Mouse (Mus musculus) left cerebral cortex, postnatal 4 days (tissue): ENCODE data around the gene Rras2. TPM values are rescaled to one million over a fixed set of nuclear protein-coding genes. Genes with fewer than 3 reads are reported as not detected.

Experiments used
- DNase-seq: peaks from one replicate; pipeline ENCODE4 v3.0.0-alpha.2; 2022
- intact Hi-C: fragments of 180-260 bp; cut with DNase I; formaldehyde crosslinking; loops from one replicate; pipeline ENCODE4 v1.15.1; 2025
- total RNA-seq, 2 experiments: library from RNA; stranded (reverse); gene quantifications; 2 replicates each; pipeline ENCODE4 v1.2.3; 2021

The Rras2 gene
- total RNA-seq, 2 experiments from 2014 or later = 71.3 to 74.0 TPM

DNA sequence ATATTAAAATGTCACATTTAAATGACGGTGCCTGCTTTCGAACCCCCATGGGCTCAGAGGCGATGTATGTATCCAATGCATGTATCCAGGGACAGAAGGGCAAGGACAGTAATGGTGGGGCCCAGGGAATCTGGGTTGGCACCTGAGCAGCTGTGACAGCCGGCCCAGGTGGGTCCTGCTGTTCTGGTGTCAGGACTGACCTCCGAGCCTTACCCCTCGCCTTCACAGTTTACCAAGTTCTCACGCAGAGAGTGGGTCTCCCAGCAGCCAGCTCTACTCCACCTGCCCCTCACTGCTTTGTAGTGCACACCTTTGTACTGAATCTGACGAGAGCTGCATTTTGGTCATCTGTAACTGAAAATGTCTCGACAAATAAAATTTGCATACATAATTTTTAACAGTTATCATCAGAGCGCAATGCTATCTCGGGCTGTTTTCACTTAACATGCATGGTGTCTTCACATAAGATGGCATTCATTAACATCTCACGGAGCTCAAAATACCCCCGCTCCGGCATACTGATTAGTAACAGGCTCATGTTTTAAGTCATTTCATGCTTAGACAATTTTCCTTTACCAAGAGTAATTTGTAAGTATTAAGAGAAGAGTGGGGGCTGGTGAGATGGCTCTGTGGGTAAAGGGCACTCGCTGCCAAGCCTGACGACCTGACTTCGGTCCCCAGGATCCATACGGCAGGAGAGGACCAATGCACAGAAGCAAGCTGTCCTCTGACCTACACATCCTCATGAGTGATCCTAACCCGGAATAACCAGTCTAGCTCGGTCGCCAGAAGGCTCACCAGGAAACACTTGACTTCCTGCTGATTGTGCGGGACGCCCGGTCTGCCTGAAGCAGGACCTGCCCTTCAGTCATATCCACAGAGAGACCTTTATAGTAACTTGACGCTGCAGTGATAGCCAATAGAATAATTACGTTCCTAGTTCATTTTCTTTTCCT is 74.3 kb downstream of the Rras2 start:
- intact Hi-C loops = no loop called here
- no peak for DNase-seq

DNA sequence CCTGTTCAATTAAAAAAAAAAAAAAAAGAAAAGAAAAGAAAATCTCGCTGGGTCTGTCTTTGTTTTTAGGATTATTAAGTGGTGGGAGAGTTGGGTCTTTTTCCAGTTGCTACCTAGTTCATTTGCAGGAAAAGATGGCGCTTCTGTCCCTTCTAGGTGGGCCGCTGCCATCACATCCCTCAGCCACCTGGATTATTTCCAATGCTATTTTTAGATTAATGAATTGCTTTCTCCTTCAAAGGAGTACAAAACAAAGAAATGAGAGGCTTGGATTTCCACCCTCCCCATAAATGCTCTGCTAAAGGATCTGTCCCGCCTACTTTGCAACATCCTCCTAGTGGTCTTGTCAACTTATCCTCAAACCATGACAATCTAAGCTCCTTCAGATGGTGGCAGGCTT is 76.2 kb downstream of the Rras2 start:
- DNase-seq = no peak
- intact Hi-C loops = no loop called here

DNA sequence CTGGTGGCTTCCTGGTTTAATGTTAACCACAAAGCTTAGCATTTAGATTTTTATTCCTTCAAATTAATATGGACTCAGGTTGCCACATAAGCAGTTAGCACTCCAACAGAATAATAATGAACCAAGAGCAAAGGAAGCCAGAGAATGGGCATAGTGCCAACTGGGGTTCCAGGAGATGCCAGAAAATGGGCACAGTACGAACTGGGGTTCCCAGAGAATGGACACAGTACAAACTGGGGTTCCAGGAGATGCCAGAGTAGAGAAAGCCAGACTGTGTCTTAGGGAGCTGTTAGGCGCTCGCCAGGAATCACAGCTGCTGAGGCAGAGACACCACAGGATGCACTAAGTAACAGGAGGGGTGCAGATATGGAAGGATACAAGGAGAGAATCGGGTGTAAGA is 80.3 kb downstream of the Rras2 start:
- no peak for DNase-seq
- intact Hi-C loops = no loop called here

DNA sequence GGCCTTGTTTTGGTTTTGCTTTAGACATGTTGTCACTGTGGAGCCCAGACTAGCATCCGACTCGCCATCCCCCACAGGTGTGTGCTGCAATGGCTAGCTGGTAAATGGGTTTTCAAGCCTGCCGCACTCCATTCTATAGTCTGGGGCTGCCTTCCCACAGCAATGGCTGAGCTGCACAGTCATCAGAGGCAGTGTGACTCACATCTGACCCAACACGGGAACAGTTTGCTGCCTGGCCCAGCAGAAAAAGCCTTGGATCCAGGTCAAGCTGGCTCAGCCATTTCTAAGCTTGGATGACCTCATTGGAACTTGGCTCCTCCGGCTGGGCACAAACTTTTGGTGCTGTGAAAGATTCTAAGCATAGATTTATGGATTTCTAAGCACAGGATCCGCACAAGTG is 88.0 kb downstream of the Rras2 start:
- intact Hi-C loops = no loop called here
- peak; percentile 46 for DNase-seq

DNA sequence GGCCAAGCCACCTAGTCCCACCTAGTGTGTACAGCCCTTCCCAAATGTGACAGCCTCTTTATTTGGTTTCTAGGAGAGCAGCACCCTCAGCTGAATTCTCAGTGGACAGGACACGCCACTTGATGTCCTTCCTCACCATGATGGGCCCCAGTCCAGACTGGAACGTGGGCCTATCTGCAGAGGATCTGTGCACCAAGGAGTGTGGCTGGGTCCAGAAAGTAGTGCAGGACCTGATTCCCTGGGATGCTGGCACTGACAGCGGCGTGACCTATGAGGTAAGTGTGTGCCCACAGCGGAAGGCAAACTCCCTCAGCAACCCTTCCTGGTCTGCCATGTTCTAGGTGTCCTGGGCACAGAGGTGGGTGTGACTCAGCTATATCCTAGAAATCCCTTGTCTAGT is 88.8 kb downstream of the Rras2 start:
- intact Hi-C loops = no loop called here
- DNase-seq = no peak

DNA sequence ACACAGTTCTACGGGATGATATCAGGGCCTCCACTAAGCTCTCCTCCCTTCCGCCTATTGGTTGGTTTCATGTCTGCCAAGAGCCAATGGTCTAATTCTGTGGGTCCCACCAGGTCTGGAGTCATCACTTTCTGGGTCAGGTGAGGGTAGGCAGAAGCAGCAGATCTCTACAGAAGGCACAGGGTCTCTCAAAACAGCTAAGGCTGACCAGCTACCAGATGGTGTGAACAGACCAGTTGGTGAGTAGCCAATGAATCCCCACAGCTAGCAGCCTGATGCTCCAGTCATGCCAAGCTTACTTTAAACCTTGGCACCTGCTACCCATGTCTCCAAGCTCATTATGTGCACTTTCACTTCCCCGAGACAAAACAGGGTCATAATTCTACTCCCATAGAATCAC is 90.2 kb downstream of the Rras2 start:
- intact Hi-C loops = no loop called here
- DNase-seq = peak; percentile 76

DNA sequence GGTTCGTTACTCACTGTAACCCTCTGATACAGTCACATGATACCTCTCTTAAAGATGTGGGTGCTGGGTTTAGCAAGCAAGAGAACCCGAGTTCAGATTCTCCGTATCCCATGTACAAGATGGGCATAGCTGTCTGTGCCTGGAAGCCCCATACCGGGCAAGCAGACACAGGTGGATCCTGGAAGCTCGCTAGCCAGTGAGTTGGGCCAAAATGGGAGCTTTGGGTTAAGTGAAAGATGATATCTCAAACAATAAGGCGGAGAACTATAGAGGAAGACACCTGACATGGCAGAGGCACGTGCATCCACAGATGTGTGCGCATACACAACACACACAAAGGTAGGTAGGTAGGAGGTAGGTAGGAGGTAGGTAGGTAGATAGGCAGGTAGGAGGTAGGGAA is 90.7 kb downstream of the Rras2 start:
- intact Hi-C loops = no loop called here
- no peak for DNase-seq

DNA sequence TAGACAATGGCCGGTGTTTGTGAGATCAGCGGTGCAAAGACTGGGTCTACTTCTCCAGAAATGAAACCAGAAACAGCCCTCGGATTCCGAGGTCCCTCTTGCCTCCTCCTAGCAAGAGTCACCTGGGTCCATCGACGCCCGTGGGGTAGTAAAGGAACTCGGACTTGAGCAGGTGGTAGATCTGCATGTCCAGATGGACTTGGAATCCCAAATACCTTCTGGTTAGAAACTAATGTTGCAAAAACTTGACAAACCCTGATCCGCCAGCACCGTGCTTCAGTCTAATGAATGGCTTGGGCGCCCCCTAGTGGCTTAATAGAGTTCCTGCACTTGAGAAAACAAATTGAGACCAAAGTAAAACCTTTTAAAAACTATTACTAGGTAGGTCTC is 96.9 kb downstream of the Rras2 start:
- intact Hi-C loops = loop anchor here (2.0 kb wide), 2 partner anchors 412 to 642 kb away; no protein-coding TSS in a partner anchor
- peak; percentile 79 for DNase-seq

DNA sequence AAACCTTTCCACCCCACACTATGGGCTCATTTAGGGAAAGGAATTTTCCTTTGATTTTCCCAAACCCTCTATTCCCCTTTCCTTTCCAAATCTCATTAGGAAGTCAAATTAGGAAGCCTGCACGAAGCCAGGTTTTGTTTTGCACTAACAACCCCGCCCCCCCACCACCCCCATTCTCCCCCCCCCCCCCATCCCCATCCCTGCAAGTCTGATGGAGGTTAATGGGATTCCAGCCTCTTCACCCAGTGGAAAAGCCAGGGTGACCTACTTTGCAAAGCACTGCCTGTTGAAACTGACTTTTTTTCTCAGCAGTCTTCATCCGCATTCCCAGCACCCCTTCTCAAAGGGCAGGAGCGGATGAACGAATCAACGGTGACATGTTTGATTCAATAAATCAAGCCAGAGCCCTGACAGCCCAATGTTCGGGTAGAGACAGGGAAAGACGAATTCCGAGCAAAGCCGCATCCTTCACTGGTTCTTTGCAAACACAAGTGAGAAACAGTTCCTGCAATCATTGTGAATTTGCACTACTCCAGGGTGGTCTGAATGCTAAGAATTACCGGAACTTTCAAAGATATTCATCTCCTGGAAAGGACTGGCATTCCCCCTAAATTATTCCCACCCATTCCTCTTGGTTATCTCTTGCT is 97.4 kb downstream of the Rras2 start:
- intact Hi-C loops = loop anchor here (2.0 kb wide), 2 partner anchors 411 to 641 kb away; no protein-coding TSS in a partner anchor
- DNase-seq = no peak

DNA sequence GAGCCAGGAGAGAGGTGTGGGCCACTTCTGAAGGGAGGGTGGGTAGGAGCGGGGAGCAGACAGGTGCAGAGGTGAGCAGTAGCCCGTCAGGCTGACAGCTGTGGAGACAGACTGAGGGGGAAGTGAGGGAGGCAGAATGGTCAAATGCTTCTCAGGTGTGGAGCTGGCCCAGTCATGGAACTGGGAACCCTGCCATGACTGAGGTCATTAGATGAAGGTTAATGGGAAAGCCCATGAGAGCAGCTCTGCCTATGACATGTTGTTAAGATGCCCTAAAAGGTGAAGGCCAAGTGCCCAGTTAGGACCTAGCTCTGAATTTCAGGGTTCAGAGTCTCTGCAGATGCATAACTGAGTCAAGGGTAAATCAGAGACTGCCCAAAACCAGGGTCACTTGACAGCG is 98.7 kb downstream of the Rras2 start:
- intact Hi-C loops = no loop called here
- no peak for DNase-seq

DNA sequence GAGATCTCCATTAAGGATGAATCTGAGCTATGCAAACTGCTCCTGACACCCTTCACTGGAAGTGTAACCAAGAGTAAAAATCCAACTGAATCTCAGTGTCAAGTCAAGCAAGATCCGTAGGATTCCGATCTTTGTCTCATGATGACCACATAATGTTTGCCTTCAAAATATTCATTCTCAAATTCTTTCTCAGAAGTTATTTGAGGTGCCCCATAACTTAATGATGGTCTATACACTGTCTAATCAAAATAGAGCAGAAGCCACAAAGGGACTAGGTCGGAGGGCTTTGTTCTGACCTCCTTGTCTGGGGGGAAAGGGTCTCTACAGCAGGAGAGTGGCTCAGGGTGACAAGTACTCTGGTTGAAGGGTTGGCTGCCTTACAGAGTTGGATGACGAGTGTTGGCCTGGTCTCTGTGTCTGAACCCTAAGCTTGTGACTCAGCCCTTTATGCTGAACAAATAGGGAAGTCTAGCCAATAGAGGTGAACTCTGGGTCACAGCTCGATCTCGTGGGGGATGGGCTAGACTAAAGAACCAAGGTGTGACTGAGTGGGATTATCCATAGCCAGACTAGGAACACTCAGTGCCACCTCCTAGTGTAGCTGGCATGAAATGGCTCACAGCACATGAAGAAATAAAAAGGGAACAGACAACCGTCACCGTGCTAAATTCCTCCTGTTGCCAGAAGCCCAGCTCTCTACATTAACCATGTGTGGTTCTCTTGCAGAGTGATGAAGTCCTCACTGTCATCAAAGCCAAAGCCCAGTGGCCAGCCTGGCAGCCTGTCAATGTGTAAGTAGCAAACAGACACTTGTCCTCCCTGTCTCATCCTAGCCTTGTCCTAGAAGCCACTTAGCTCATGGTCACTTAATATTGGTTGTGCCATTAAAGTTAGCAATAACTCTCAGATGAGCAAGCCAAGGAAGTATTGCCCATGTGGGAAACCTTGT is 101.3 kb downstream of the Rras2 start:
- intact Hi-C loops = loop anchor here (2.0 kb wide), 1 partner anchor 257 kb away; no protein-coding TSS in a partner anchor
- no peak for DNase-seq

DNA sequence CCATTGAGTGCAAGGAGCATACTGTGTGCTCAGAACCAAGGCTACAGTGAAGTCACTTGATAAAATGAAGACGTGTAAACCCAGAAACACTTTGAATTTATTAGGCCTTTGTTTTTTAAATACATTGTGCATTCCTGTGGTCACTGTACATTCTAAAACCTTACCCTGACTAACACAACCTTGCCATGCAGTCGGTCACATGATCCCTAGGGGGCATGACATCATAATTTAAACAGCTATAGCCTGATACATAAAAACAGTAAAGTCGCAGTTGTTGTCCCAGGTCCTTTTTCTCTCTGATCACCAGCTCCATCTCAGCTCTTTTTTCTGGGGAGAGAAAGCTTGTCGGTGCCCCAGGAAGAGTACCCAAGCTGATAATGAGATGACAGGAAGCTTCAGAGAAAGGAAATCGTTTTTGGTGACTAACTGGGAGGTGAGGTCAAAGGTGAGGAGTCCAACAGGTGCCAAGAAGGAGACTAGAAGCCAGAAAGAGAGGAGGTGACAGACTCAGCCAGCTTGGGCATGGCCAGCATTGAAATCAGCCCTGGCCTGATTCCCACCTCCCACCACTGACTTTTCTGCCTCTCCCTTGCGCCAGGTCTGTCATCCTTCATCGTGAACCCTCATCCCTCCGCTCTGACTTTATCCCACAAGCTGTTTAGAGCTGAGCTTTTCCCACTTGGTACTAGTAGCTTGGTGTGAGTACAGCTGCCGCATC is 105.7 kb downstream of the Rras2 start:
- intact Hi-C loops = no loop called here
- DNase-seq = no peak

DNA sequence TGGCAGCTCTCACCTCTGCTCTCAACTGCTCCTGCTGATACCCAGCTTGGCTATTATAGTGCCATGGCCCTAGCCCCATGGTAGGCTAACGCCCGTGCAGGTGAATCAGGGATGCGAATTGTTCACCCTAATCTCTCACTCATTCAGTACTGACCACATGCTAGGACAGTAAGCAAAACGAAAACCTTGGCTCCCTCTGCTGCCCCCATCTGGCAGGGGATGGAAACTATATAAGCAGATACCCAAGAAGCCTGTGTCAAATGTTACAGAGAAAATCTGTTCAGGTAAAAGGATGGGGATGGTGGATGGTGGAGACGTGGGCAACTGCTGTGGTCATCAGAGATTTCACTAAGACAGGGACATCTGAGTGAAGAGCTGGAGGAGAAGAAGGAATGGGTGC is 110.0 kb downstream of the Rras2 start:
- DNase-seq = peak; percentile 38

DNA sequence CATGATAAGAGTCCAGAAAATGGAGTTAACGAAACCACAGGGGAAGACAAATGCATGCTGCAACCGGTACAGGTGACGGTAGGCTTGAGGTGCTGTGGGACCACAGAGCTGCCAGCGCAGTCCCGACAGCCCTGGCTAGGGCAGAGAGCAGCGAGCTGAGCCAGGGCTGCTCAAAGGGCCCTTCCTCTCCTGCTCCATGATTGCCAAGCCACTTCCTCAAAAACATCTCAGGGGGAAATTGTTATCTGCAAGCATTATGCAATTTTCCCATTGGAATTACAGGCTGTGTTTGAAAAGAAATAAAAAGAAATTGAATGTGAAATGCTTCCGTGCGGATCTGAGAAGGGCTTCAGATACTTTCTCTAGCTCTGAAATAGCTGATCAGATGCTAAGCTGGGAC is 111.1 kb downstream of the Rras2 start:
- intact Hi-C loops = no loop called here
- DNase-seq = no peak

More for the DNA sequence above, 110.0 kb downstream of the Rras2 start:
- intact Hi-C loops = no loop called here

DNA sequence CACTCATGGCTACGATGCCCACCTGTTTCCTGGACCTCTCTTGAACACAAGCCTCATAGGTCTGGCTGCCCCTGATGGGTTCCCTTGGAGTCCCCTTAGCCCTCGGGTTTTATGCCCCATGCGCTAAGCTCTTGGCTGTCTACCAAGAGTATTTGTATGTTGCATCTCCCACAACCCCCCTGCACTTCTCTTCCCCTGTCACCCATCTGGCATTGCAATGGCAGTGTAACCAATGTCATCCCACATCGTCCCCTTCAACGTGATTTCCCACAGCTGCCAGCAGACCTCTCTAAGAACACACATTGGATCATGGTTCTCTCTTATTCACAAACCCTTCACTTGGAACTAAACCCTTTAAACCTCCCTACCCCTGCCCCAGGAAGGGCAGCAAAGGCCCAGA is 112.1 kb downstream of the Rras2 start:
- DNase-seq = no peak
- intact Hi-C loops = no loop called here

DNA sequence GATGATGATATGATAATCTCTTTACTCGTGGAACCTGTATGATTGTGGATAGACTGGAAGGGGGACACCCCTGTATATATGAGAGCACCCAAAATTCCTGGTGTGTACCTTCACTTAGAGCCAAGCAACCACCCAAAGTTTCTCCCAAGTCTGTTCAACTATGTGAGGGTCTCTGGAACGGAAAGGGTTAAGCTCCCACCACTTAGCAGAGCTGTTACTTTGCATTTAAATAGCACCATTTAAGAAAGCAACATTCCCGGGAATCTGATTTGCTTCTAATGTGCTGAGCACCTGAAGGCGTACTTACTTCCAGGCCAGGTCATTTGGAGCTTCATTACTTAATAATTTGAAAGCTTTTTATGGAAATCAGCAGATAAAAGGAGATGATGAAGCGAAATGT is 113.4 kb downstream of the Rras2 start:
- DNase-seq = no peak
- intact Hi-C loops = no loop called here

DNA sequence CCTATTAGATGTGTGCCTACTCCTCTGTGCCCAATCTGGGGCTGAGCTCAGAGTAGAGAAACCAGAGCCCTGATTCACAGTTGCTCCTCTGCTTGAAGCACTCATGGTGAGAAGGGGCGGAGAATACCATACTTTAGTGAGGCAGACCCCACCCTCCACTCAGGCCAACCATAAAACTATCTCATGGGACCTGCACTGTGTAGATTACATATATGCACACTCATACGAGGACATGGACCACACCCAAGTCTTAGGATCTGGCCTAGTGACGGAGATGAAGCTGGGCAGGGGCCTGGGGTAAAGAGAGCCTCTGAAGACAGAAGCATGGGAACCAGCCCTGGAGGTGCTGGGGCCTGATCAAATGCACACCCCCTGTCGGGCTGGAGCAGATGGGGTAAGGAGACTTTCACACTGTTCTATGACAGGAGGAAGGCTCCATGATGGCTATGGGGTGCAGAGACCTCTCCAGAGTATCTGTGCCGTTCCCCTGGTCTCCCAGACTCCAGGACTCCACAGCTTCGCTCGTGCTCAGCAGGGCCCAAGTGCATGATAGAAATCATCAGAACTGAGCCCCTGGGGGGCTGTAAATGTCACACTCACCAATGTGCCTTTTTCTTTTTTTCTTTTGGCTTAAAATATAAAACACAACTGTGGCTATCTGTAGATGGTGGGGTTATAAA is 119.8 kb downstream of the Rras2 start:
- DNase-seq = no peak
- intact Hi-C loops = no loop called here
